Mouse (Mus musculus) neural tube, embryonic 10.5 days (tissue): ENCODE data around the gene Mpzl2.
"Not testable (repeated sequence)": the region's sequence is repeated elsewhere in the genome, so short reads cannot be mapped to it uniquely, and the experiment has no call there.

Experiments used
- DNase-seq: peaks from one replicate; pipeline ENCODE4 v3.0.0-alpha.2; 2017; ENCODE audit warnings: low spot score; ENCODE audit errors: extremely low spot score

Gene Mpzl2

GRCm38 (mm10) chr9:45034526-45034925 lies 5.1 kb upstream of the Mpzl2 start:
- no peak for DNase-seq

- DNase-seq, result not testable (repeated sequence)
Measured at GRCm38 (mm10) chr9:45037803-45038202, 1.8 kb upstream of the Mpzl2 start.

GRCm38 (mm10) chr9:45040066-45040845 lies 657 bp downstream of the Mpzl2 start:
- peak; percentile 12 for DNase-seq

GRCm38 (mm10) chr9:45041131-45041838 lies 1.7 kb downstream of the Mpzl2 start:
- DNase-seq, result peak; percentile 32

- no peak for DNase-seq
Measured at GRCm38 (mm10) chr9:45042056-45042720, 2.6 kb downstream of the Mpzl2 start.

- peak; percentile 37 for DNase-seq
Measured at GRCm38 (mm10) chr9:45042947-45043346, 3.3 kb downstream of the Mpzl2 start.

- DNase-seq, result no peak
Measured at GRCm38 (mm10) chr9:45046973-45047372, 7.4 kb downstream of the Mpzl2 start.

- no peak for DNase-seq
Measured at GRCm38 (mm10) chr9:45048511-45048910, 8.9 kb downstream of the Mpzl2 start.

- DNase-seq, result no peak
Measured at GRCm38 (mm10) chr9:45049731-45050130, 10.1 kb downstream of the Mpzl2 start.

- DNase-seq, result no peak
Measured at GRCm38 (mm10) chr9:45050301-45050700, 10.7 kb downstream of the Mpzl2 start.

- peak; percentile 91 for DNase-seq
Measured at GRCm38 (mm10) chr9:45055082-45055713, 15.6 kb downstream of the Mpzl2 start, which contains the start of gene Mpzl3. Gene Mpzl3, plus strand, starts transcription at chr9:45055186.

- no peak for DNase-seq
Measured at GRCm38 (mm10) chr9:45058304-45058940, 18.8 kb downstream of the Mpzl2 start.

- DNase-seq, result no peak
Measured at GRCm38 (mm10) chr9:45060151-45060550, 20.6 kb downstream of the Mpzl2 start.

GRCm38 (mm10) chr9:45062677-45063076 lies 23.1 kb downstream of the Mpzl2 start:
- DNase-seq, result no peak

GRCm38 (mm10) chr9:45064421-45064820 lies 24.8 kb downstream of the Mpzl2 start:
- no peak for DNase-seq

GRCm38 (mm10) chr9:45066735-45067134 lies 27.1 kb downstream of the Mpzl2 start:
- DNase-seq, result no peak

- no peak for DNase-seq
Measured at GRCm38 (mm10) chr9:45071800-45072199, 32.2 kb downstream of the Mpzl2 start.

- no peak for DNase-seq
Measured at GRCm38 (mm10) chr9:45077859-45078258, 38.3 kb downstream of the Mpzl2 start.

- DNase-seq, result no peak
Measured at GRCm38 (mm10) chr9:45079011-45079410, 39.4 kb downstream of the Mpzl2 start, which contains the start of gene Jaml. Gene Jaml, plus strand, starts transcription at chr9:45079183.

GRCm38 (mm10) chr9:45083132-45083531 lies 43.5 kb downstream of the Mpzl2 start:
- no peak for DNase-seq

GRCm38 (mm10) chr9:45084556-45084955 lies 45.0 kb downstream of the Mpzl2 start:
- DNase-seq, result no peak
